Mouse (Mus musculus): Measurements from ENCODE around the gene Hes3. TPM values are rescaled to one million over a fixed set of nuclear protein-coding genes. Genes with fewer than 3 reads are reported as not detected.

The Hes3 gene
- polyA plus RNA-seq, 1 experiment from 2014 or later: 0.43 TPM

DNA sequence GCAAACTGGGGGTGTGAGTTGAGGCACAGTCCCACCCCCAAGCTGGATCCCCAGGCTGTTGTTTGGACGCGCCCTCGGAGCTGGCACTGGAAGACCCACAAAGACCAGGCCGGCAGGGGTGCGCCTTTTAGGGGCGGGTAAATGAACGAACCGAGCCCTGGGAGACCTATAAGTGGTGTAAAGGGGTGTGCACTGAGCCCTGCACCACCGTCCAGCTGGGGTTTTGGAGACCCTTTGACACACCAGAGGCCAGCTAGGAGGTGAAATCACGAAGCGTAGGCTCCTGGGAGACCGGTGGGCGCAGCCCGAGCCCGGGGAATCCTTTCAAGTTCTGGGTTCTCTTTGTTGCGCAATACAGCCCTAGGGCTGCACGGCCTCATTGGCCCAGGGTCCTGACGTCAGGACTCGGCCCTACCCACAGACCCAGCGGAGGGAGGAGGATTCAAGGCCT is 16.8 kb downstream of the Hes3 start:
- Histone ChIP-seq H3K4me2 (peak overlapping the region; percentile 97), H3K9ac (peak overlapping the region; percentile 75), H3K9me3 (no peaks in the 10 kb centered on the region), H3K4me1 (peaks cover 32% of the 10 kb centered on the region), H3K27ac (no peak overlapping the region), H3K27me3 (peaks cover 64% of the 10 kb centered on the region), H3K4me3 (replicated peaks) (peak overlapping the region; percentile 58), H3K36me3 (replicated peaks) (no peaks in the 10 kb centered on the region; the same call in 1 of the 2 replicates)
- ATAC-seq (ENCODE audit: low FRiP score): peak; percentile 61; the same call in 1 of the 2 replicates
- WGBS: 2% methylated on average over 20 of the region's 20 CpGs

DNA sequence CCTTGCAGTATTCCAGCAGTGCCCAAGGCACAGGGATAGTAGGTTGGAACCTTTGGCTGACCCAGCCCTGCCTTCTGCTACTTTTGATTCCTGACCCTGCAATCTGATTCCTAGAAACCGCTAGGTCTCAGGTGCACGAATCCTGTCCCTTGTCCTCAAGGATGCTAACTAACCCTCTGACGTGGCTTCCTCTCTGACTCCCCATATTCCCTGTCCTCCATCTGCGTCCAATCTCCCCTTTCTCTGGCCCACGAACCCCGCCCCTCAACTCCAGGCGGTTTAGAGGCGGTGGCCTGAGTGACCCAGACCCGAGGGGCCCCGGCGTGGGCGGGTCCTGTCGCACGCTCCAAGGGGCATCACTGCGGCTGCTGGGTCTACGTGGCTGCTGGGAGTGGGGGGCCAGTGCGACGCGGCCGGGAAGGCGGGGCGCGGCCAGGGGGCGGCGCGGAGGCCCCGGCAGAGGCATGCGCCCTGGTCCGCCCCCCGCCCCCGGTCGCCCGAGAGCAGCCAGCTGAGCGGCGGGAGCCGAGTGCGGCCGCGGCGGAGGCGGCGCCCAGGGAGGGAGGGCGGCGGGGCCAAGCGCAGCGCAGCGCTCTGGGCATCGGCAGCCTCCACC is 17.7 kb downstream of the Hes3 start, which contains the start of gene Gpr153:
TSS of gene Gpr153 (plus strand) at position 612 of the 616 bp plus-strand sequence.
- peak within 1 kb of the TSS; percentile 26 for H3K27ac ChIP-seq

DNA sequence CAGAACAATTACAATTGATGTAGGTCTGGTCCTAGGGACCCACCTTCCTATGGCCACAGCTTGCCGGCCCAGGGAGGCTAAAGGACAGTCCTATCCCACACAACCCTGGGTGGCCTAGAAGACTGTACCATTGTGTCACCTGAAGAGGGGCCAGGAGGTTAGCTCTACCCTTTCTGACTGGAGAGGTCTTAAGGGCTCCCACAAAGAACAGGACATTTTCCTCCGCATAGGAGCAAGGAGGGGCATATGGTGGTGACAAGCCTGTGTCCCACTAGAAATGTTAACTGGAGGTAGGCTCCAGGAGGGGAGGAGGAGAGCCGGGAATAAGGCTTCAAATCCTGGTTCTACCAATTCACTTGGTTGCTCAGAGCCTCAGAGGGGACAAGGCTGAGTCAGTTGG is 18.3 kb downstream of the Hes3 start:
- H3K27me3 ChIP-seq: peaks cover 55% of the 10 kb centered on the region
- peak overlapping the region; percentile 97 for H3K4me2 ChIP-seq
- H3K4me3 ChIP-seq (replicated peaks): no peak overlapping the region
- no peaks in the 10 kb centered on the region for H3K9me3 ChIP-seq
- H3K9ac ChIP-seq: no peak overlapping the region
- H3K4me1 ChIP-seq: peaks cover 32% of the 10 kb centered on the region
- no peaks in the 10 kb centered on the region; the same call in 1 of the 2 replicates for H3K36me3 ChIP-seq (replicated peaks)
- H3K27ac ChIP-seq: peak overlapping the region; percentile 26; the same call in 1 of the 2 replicates
- WGBS: 21% methylated on average over 3 of the region's 3 CpGs
- 0 out of 2 replicates have a peak, but pooled peaks have one; percentile 4 for ATAC-seq (ENCODE audit: low FRiP score)

More for the DNA sequence above, 17.7 kb downstream of the Hes3 start, which contains the start of gene Gpr153:
- Histone ChIP-seq H3K36me3 (replicated peaks) (no peaks in the 10 kb centered on the region; the same call in 1 of the 2 replicates), H3K4me2 (peak within 1 kb of the TSS; percentile 97), H3K4me1 (peaks cover 32% of the 10 kb centered on the region), H3K27me3 (peaks cover 55% of the 10 kb centered on the region), H3K9ac (peak within 1 kb of the TSS; percentile 75), H3K9me3 (no peaks in the 10 kb centered on the region), H3K4me3 (replicated peaks) (peak within 1 kb of the TSS; percentile 58)
- 1% methylated on average over 33 of the region's 48 CpGs for WGBS
- peak; percentile 63 for ATAC-seq (ENCODE audit: low FRiP score)

DNA sequence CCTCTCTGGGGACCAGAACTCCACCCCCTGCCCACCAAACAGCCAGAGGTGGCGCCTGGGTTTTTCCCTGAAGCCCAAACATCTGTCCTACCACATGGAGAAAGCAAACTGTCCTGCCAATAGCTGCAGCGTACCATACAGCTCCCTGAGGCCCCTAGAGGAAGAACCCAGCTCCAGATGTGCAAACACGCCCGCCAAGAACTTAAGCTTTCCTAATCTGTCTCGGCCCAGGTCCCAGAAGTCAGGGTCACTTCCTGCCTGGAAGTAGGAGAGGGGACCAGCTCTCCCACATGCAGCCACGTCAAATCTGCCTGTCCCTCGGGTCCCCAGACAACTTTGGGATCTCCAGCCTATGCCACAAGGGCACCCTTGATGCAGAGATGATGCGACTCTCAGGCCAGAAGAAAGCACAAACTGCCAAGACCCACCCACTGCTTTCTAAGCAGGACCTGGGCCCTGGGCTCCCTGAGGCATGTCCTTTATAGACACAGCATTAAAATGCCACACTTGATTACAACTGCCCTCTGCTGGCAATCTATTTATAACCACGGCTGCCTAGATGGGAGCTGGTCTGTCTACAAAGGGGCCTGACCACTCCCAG is 18.9 kb downstream of the Hes3 start:
- Histone ChIP-seq H3K4me1 (peaks cover 32% of the 10 kb centered on the region), H3K4me3 (replicated peaks) (no peak overlapping the region), H3K9ac (no peak overlapping the region), H3K27me3 (peaks cover 53% of the 10 kb centered on the region), H3K9me3 (no peaks in the 10 kb centered on the region), H3K36me3 (replicated peaks) (no peaks in the 10 kb centered on the region; the same call in 1 of the 2 replicates), H3K27ac (peak overlapping the region; percentile 36; the same call in 1 of the 2 replicates), H3K4me2 (no peak overlapping the region)
- 35% methylated on average over 9 of the region's 9 CpGs for WGBS
- ATAC-seq (ENCODE audit: low FRiP score): 0 out of 2 replicates have a peak, but pooled peaks have one; percentile 12

DNA sequence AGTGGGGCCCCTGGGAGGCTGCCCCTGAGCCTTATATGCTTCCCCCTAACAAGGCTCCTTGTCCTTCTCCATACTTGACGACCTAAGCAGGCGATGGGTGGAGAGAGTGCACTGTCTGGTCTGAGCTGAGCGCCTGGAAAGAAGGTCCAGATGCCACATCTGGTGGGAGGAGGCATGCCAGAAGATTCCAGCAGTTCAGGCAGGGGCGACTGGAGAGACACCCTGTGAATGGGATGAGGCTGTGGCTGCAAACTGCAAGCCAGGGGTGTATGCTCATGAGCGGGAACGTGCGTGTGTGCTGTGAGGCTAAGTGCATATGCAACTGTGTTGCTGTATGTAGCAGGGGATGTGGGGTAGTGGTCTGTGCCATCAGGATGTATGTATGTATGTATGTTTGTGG is 19.5 kb downstream of the Hes3 start:
- Histone ChIP-seq H3K9me3 (no peaks in the 10 kb centered on the region), H3K36me3 (replicated peaks) (no peaks in the 10 kb centered on the region; the same call in 1 of the 2 replicates), H3K4me3 (replicated peaks) (no peak overlapping the region), H3K27ac (no peak overlapping the region), H3K9ac (no peak overlapping the region), H3K27me3 (peaks cover 52% of the 10 kb centered on the region), H3K4me1 (peaks cover 32% of the 10 kb centered on the region), H3K4me2 (no peak overlapping the region)
- 80% methylated on average over 7 of the region's 7 CpGs for WGBS
- no peak for ATAC-seq (ENCODE audit: low FRiP score)

DNA sequence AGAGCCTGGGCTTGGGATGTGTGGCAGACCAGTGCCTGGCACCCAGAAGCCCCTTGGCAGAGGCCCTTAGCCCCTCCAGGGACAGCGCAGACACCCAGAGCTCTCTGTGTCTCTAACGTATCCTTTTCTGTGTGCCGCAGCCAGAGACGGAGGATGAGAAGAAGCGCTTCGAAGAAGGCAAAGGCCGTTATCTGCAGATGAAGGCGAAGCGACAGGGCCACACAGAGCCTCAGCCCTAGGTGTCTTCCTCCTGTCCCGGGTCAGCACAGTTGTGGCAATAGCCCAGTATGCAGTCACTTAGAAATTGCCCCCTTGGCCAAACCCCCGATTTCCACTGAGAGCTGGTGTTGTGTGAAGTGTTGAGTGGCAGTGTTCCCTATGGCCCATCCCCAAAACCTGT is 20.1 kb downstream of the Hes3 start:
- H3K9me3 ChIP-seq: no peaks in the 10 kb centered on the region
- no peak overlapping the region for H3K9ac ChIP-seq
- no peak for ATAC-seq (ENCODE audit: low FRiP score)
- no peaks in the 10 kb centered on the region; the same call in 1 of the 2 replicates for H3K36me3 ChIP-seq (replicated peaks)
- H3K4me2 ChIP-seq: no peak overlapping the region
- H3K4me3 ChIP-seq (replicated peaks): no peak overlapping the region
- H3K27ac ChIP-seq: no peak overlapping the region
- 94% methylated on average over 11 of the region's 11 CpGs for WGBS
- H3K4me1 ChIP-seq: peaks cover 32% of the 10 kb centered on the region
- H3K27me3 ChIP-seq: peaks cover 45% of the 10 kb centered on the region

DNA sequence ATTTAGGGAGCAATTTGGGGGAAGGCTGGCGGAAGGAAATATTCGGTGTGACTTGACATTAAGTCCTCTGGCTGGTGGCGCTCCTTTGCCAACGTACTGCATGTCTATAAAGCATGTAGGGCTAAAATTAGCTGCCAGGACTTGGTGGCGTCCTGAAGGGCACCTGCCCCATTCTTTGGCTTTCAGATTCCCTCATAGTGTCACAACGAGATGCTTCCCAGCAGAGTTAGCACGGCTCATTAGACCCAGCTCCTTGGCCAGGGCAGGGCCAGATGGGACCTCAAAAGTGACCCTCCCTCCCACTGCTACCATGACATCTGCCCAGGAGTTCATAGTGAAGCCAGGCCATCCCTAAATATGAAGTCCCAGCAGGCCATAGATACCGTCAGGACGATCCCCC is 20.9 kb downstream of the Hes3 start:
- Histone ChIP-seq H3K9ac (no peak overlapping the region), H3K4me3 (replicated peaks) (no peak overlapping the region), H3K27me3 (peaks cover 38% of the 10 kb centered on the region), H3K27ac (no peak overlapping the region), H3K4me2 (no peak overlapping the region), H3K36me3 (replicated peaks) (no peaks in the 10 kb centered on the region; the same call in 1 of the 2 replicates), H3K4me1 (peaks cover 32% of the 10 kb centered on the region), H3K9me3 (no peaks in the 10 kb centered on the region)
- ATAC-seq (ENCODE audit: low FRiP score): no peak
- WGBS: 76% methylated on average over 9 of the region's 9 CpGs

DNA sequence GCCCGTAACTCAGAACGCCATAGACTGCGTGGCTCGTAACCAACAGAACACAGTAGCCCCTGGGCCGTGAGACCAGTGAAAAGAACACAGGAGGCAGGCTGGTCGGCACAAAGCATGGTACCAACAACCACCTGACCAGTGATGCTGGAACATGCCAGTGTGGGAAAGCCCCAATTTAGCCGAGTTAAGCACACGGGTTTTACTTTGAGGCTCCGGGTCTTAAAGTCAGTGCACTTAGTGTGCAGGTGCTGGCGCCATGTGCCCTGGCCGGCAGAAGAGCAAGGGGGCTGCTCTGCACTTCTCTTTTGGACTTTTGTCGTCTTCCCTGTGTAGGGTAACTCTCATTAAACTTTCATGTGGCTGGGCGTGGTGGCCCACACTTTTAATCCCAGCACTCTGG is 21.5 kb downstream of the Hes3 start:
- 87% methylated on average over 13 of the region's 13 CpGs for WGBS
- Histone ChIP-seq H3K36me3 (replicated peaks) (peaks cover under 1% of the 10 kb centered on the region; the same call in 1 of the 2 replicates), H3K9me3 (no peaks in the 10 kb centered on the region), H3K9ac (no peak overlapping the region), H3K4me3 (replicated peaks) (no peak overlapping the region), H3K27me3 (peaks cover 32% of the 10 kb centered on the region), H3K27ac (no peak overlapping the region), H3K4me2 (no peak overlapping the region), H3K4me1 (peaks cover 31% of the 10 kb centered on the region)
- no peak for ATAC-seq (ENCODE audit: low FRiP score)

DNA sequence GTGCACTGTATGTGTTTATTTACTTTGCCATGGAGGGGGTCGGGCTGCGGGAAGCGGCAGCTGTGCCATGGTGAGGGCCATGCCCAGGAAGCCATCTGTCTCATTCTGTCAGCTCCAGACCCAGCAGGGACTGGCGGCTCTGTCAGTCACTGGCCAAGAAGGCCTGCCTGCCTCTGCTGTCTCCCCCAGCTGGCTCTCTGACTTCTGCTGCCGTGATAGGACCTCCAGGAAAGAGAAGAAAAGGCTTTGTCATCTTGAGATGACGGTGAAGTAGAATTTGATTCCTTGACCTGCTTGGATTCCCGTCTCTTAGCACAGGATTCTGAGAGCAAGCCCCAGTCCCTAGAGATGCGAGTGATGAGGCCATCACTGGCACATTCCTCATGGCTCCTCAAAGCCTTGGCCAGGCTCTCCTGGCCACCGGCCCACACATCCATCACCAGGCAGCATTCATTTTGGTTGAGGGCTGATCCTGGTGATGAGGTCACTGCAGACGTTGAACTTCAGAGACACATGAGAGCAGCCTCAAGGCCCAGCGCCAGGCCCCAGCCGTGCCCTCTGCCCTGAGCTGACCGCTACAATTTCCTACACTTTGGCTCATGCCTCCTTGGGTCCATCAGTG is 23.6 kb downstream of the Hes3 start:
- peaks cover 3% of the 10 kb centered on the region; the same call in 1 of the 2 replicates for H3K36me3 ChIP-seq (replicated peaks)
- H3K27me3 ChIP-seq: peaks cover 11% of the 10 kb centered on the region; the same call in 1 of the 2 replicates
- H3K9me3 ChIP-seq: no peaks in the 10 kb centered on the region
- peaks cover 20% of the 10 kb centered on the region for H3K4me1 ChIP-seq
- no peak overlapping the region for H3K4me3 ChIP-seq (replicated peaks)
- 86% methylated on average over 13 of the region's 13 CpGs for WGBS
- H3K27ac ChIP-seq: peak overlapping the region; percentile 3; the same call in 1 of the 2 replicates
- H3K9ac ChIP-seq: no peak overlapping the region
- no peak overlapping the region for H3K4me2 ChIP-seq
- no peak for ATAC-seq (ENCODE audit: low FRiP score)

DNA sequence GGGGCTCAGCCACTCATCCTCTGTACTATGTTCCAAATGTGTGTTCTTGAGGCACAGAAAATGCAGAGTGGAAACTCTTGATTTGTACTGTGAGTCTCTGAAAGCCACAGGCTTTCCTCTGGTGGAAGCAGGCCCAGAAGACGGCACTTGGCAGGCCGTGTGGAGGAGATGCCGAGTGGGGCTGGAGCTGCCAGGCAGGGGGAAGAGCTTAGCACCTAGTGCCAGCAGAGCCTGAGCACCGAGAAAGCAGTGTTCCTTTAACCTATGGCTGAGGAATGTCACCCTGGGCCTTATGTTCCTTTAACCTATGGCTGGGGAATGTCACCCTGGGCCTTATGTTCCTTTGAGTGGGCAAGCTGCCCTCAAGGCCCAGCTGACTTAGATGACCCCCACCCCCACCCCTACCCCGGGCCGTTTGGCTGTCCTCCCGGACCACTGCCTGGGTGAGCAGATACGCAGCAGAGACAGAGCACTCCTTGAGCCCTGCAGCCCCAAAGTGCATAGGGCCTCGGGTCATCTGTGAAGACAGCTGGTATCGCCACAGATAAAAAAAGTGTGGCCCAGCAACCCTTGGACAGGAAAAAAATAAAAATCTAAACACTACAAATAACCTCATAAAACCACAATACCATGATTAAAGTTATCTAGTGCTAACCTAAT is 25.1 kb downstream of the Hes3 start:
- Histone ChIP-seq H3K9me3 (no peaks in the 10 kb centered on the region), H3K4me3 (replicated peaks) (no peak overlapping the region), H3K36me3 (replicated peaks) (peaks cover 6% of the 10 kb centered on the region; the same call in 1 of the 2 replicates), H3K4me1 (peaks cover 15% of the 10 kb centered on the region), H3K27me3 (0 out of 2 replicates have a peak, but pooled peaks cover 4% of the 10 kb centered on the region), H3K9ac (no peak overlapping the region; the same call in 1 of the 2 replicates), H3K27ac (no peak overlapping the region), H3K4me2 (no peak overlapping the region)
- ATAC-seq (ENCODE audit: low FRiP score): no peak
- 71% methylated on average over 10 of the region's 10 CpGs for WGBS

DNA sequence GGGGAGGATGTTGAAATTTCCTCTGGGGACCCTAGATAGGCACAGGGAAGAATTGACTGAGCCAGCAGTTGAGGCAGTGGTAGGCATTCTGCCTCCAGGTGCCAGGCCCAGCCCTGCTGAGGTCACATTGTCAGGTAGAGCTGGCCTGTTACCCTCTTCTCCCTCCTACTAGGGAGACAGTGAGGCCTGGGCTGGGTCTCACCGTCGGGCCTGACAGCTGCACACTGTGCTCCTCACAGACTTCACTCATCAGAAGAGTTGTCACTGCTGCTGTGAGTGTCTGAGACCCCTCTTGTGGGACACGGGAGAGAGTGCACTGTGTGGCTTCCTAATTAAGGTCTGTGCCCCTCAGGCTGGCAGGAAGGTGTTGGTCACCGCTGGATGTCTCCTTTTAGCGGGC is 25.7 kb downstream of the Hes3 start:
- no peak for ATAC-seq (ENCODE audit: low FRiP score)
- H3K4me2 ChIP-seq: no peak overlapping the region
- no peaks in the 10 kb centered on the region for H3K9me3 ChIP-seq
- H3K9ac ChIP-seq: no peak overlapping the region
- H3K4me3 ChIP-seq (replicated peaks): no peak overlapping the region
- peaks cover 15% of the 10 kb centered on the region for H3K4me1 ChIP-seq
- 63% methylated on average over 5 of the region's 5 CpGs for WGBS
- peaks cover 9% of the 10 kb centered on the region for H3K36me3 ChIP-seq (replicated peaks)
- no peaks in the 10 kb centered on the region for H3K27me3 ChIP-seq
- no peak overlapping the region for H3K27ac ChIP-seq

Data from forebrain, embryonic 12.5 days (tissue).